14 mouse cellular contexts compared by ENCODE assay signal in genomic region chr11:20500516-20500915, GRCm38 (mm10). TPM values are rescaled to one million over a fixed set of nuclear protein-coding genes. Genes with fewer than 3 reads are reported as not detected.
DNase-seq lines count a peak whose midpoint lies in the region; ATAC-seq and TF ChIP-seq lines count a peak whose summit lies in the region.
"Had no signal": no experiment of that assay in that cellular context is flagged by ENCODE, and none has a peak within 500 bp of the region (broad histone marks: within the 10 kb centered on the region; RNA-seq: fewer than 3 reads in every experiment).

No protein-coding gene starts in this region.

- H3K4me2 ChIP-seq in hindbrain, postnatal 0 days (ENCODE audit: low read depth, low read length), result no peak overlapping the region
- no peak overlapping the region for H3K4me2 ChIP-seq in hindbrain, embryonic 11.5 days (replicated peaks; ENCODE audit: low read depth, low read length)
- H3K4me2 ChIP-seq: forebrain, embryonic 12.5 days; heart, embryonic 13.5 days had no signal

- no peak for DNase-seq in hindbrain, postnatal 0 days (ENCODE audit: low spot score)
- DNase-seq in hindbrain, embryonic 11.5 days (ENCODE audit: low spot score), result no peak
- peak; percentile 12 for DNase-seq in lung, postnatal 36 days
- DNase-seq in lung, postnatal 10 days, result no peak
- DNase-seq in ZHBTc4 (ENCODE audit: low read depth, low spot score), result peak; percentile 41
- DNase-seq in yolk sac, embryonic 10.5 days (ENCODE audit: low spot score), result no peak
- no peak for DNase-seq in frontal cortex, postnatal 36 days (ENCODE audit: low spot score in 2 of 2)
- DNase-seq: cerebellum, adult 9-11 months; kidney, postnatal 4 days; midbrain, embryonic 14.5 days; right cerebral cortex, postnatal 4 days had no signal

- H3K27me3 ChIP-seq in hindbrain, postnatal 0 days (ENCODE audit: insufficient read depth, low read length), result no peaks in the 10 kb centered on the region
- no peaks in the 10 kb centered on the region for H3K27me3 ChIP-seq in hindbrain, embryonic 11.5 days (ENCODE audit: control insufficient read depth, insufficient read depth, low read length)
- H3K27me3 ChIP-seq: forebrain, embryonic 12.5 days had no signal

- TF ChIP-seq CTCF in hindbrain, postnatal 0 days (IDR thresholded peaks at IDR 0.05; ENCODE audit: low read depth), result peak; percentile 21

- ATAC-seq in hindbrain, postnatal 0 days, result no peak
- ATAC-seq in hindbrain, embryonic 11.5 days (ENCODE audit: low FRiP score), result no peak
- ATAC-seq in neutrophil, adult 5-6 weeks (ENCODE audit: extremely low read depth, insufficient number of reproducible peaks, low FRiP score, poor library complexity, severe bottlenecking), result peak; percentile 67

- H3K4me1 ChIP-seq in hindbrain, postnatal 0 days (ENCODE audit: insufficient read depth, low read length), result no peaks in the 10 kb centered on the region
- H3K4me1 ChIP-seq in hindbrain, embryonic 11.5 days (replicated peaks; ENCODE audit: control insufficient read depth, insufficient read depth, low read length), result no peaks in the 10 kb centered on the region
- H3K4me1 ChIP-seq: forebrain, embryonic 12.5 days; heart, embryonic 13.5 days had no signal

- no peak overlapping the region for H3K9ac ChIP-seq in hindbrain, postnatal 0 days (replicated peaks; ENCODE audit: low read length)
- no peak overlapping the region for H3K9ac ChIP-seq in hindbrain, embryonic 11.5 days (ENCODE audit: low read depth, low read length)
- H3K9ac ChIP-seq: forebrain, embryonic 12.5 days; heart, embryonic 13.5 days had no signal

- H3K4me3 ChIP-seq in hindbrain, postnatal 0 days (ENCODE audit: low read length), result no peak overlapping the region
- no peak overlapping the region for H3K4me3 ChIP-seq in hindbrain, embryonic 11.5 days (ENCODE audit: low read depth, low read length)
- H3K4me3 ChIP-seq: forebrain, embryonic 12.5 days; heart, embryonic 13.5 days had no signal

- H3K27ac ChIP-seq in hindbrain, postnatal 0 days, result no peak overlapping the region
- H3K27ac ChIP-seq in hindbrain, embryonic 11.5 days (ENCODE audit: low read depth, low read length), result no peak overlapping the region
- H3K27ac ChIP-seq: forebrain, embryonic 12.5 days; heart, embryonic 13.5 days had no signal

- no peaks in the 10 kb centered on the region for H3K9me3 ChIP-seq in hindbrain, postnatal 0 days (ENCODE audit: low read length)
- H3K9me3 ChIP-seq in hindbrain, embryonic 11.5 days (ENCODE audit: control insufficient read depth, low read length), result no peaks in the 10 kb centered on the region
- H3K9me3 ChIP-seq: forebrain, embryonic 12.5 days; heart, embryonic 13.5 days had no signal

- H3K36me3 ChIP-seq in hindbrain, postnatal 0 days (ENCODE audit: insufficient read depth, low read length), result no peaks in the 10 kb centered on the region
- H3K36me3 ChIP-seq in hindbrain, embryonic 11.5 days (ENCODE audit: control insufficient read depth, insufficient read depth, low read length), result no peaks in the 10 kb centered on the region
- H3K36me3 ChIP-seq: forebrain, embryonic 12.5 days; heart, embryonic 13.5 days had no signal

- WGBS in hindbrain, postnatal 0 days, result 39% methylated on average over 3 of the region's 3 CpGs
- 34% methylated on average over 3 of the region's 3 CpGs for WGBS in hindbrain, embryonic 11.5 days

RNA-seq across cellular contexts. Expression of gene Sertad2, which starts 42.5 kb away (rescaled TPM):
- total RNA-seq in hindbrain, postnatal 0 days (2014; rRNA removed), result 18.0 and 26.3 TPM in 2 replicates
- polyA plus RNA-seq in hindbrain, postnatal 0 days (2015; fragmentation: Nextera tagmentation; extraction: Ambion mirVana), result 35.0 and 38.1 TPM in 2 replicates
- 23.6 and 24.4 TPM in 2 replicates for polyA plus RNA-seq in hindbrain, embryonic 11.5 days (2014; fragmentation: Nextera tagmentation; extraction: Ambion mirVana)
- total RNA-seq in neutrophil, adult 5-6 weeks (2017), result 17.8 and 18.4 TPM in 2 replicates

Comparison
In these comparisons a context has a peak if more than half of its experiments do, and no peak if none do; other contexts are left out.
1. DNase-seq: peak in lung, postnatal 36 days (single experiment) and ZHBTc4 (single experiment); none in hindbrain, postnatal 0 days (single experiment), hindbrain, embryonic 11.5 days (single experiment), lung, postnatal 10 days (single experiment), yolk sac, embryonic 10.5 days (single experiment) and frontal cortex, postnatal 36 days (0 of 2).